Comparison of ENCODE assay signal across 16 mouse cellular contexts in genomic region chr17:43329761-43330183, GRCm38 (mm10). TPM values are rescaled to one million over a fixed set of nuclear protein-coding genes. Genes with fewer than 3 reads are reported as not detected.
DNase-seq lines count a peak whose midpoint lies in the region; ATAC-seq and TF ChIP-seq lines count a peak whose summit lies in the region.
"Had no signal": no experiment of that assay in that cellular context is flagged by ENCODE, and none has a peak within 500 bp of the region (broad histone marks: within the 10 kb centered on the region; RNA-seq: fewer than 3 reads in every experiment).

No protein-coding gene starts in this region.

- WGBS in intestine, postnatal 0 days: 71% methylated on average over 7 of the region's 7 CpGs

- H3K27ac ChIP-seq in intestine, postnatal 0 days (ENCODE audit: low read depth, low read length): no peak overlapping the region
- H3K27ac ChIP-seq: hindbrain, embryonic 14.5 days; limb, embryonic 13.5 days had no signal

- no peak for TF ChIP-seq CTCF in intestine, postnatal 0 days (IDR thresholded peaks at IDR 0.05; ENCODE audit: low read depth)

- no peak for ATAC-seq in intestine, postnatal 0 days

- no peaks in the 10 kb centered on the region for H3K9me3 ChIP-seq in intestine, postnatal 0 days (ENCODE audit: control insufficient read depth)
- H3K9me3 ChIP-seq: limb, embryonic 13.5 days had no signal

- H3K9ac ChIP-seq in intestine, postnatal 0 days (ENCODE audit: low read depth, low read length): no peak overlapping the region
- H3K9ac ChIP-seq: hindbrain, embryonic 14.5 days; limb, embryonic 13.5 days had no signal

- H3K4me2 ChIP-seq in intestine, postnatal 0 days (replicated peaks; ENCODE audit: low read depth): no peak overlapping the region
- H3K4me2 ChIP-seq: hindbrain, embryonic 14.5 days; limb, embryonic 13.5 days; midbrain, embryonic 11.5 days had no signal

- H3K36me3 ChIP-seq in intestine, postnatal 0 days (ENCODE audit: control insufficient read depth, insufficient read depth): no peaks in the 10 kb centered on the region
- H3K36me3 ChIP-seq: G1E; limb, embryonic 13.5 days had no signal

- H3K27me3 ChIP-seq in intestine, postnatal 0 days (replicated peaks; ENCODE audit: control insufficient read depth, insufficient read depth, low read length): no peaks in the 10 kb centered on the region
- H3K27me3 ChIP-seq: limb, embryonic 13.5 days had no signal

- no peaks in the 10 kb centered on the region for H3K4me1 ChIP-seq in intestine, postnatal 0 days (replicated peaks; ENCODE audit: control insufficient read depth, insufficient read depth, low read length)

- H3K4me3 ChIP-seq in intestine, postnatal 0 days (ENCODE audit: low read depth, low read length): no peak overlapping the region
- H3K4me3 ChIP-seq: limb, embryonic 13.5 days had no signal

- peak; percentile 9 for DNase-seq in adrenal gland, postnatal 10 days
- DNase-seq in adrenal gland, postnatal 14 days: no peak
- DNase-seq in testis, postnatal 14 days (ENCODE audit: low spot score): peak; percentile 9
- DNase-seq in testis, postnatal 10 days (ENCODE audit: low spot score): no peak
- DNase-seq in liver: peak; percentile 78
- peak; percentile 35 for DNase-seq in ovary, postnatal 36 days (ENCODE audit: low spot score)
- DNase-seq in right cerebral cortex, postnatal 36 days (ENCODE audit: low spot score in 2 of 2): no peak
- DNase-seq: cerebellum, postnatal 36 days; kidney, adult 9 months had no signal

RNA-seq across cellular contexts. Expression of gene Adgrf5, which starts 30.5 kb away (rescaled TPM):
- 100 to 1,000 TPM; 122 to 125 TPM for total RNA-seq in adrenal gland, postnatal 10 days (2021)
- total RNA-seq in adrenal gland, postnatal 14 days (2021): 151 and 182 TPM in 2 replicates
- polyA plus RNA-seq in intestine, postnatal 0 days (2015; fragmentation: Nextera tagmentation; extraction: Ambion mirVana): 3.7 and 4.2 TPM in 2 replicates
- total RNA-seq: granulocyte monocyte progenitor cell, adult 5-6 weeks had no signal
- polyA plus RNA-seq: G1E had no signal

RNA-seq across cellular contexts. Expression of gene Adgrf1, which starts 59.6 kb away (rescaled TPM):
- 1 to 10 TPM in 1 of 2 experiments, under 1 TPM in 1; 0.55 to 1.0 TPM for total RNA-seq in adrenal gland, postnatal 10 days (2021)
- 0.11 and 0.82 TPM in 2 replicates for total RNA-seq in adrenal gland, postnatal 14 days (2021)
- 0.38 and 0.55 TPM in 2 replicates for polyA plus RNA-seq in intestine, postnatal 0 days (2015; fragmentation: Nextera tagmentation; extraction: Ambion mirVana)
- total RNA-seq: granulocyte monocyte progenitor cell, adult 5-6 weeks; layer of hippocampus, postnatal 25 days had no signal
- polyA plus RNA-seq: G1E; hindbrain, embryonic 14.5 days; midbrain, embryonic 11.5 days had no signal

Comparison
In these comparisons a context has a peak if more than half of its experiments do, and no peak if none do; other contexts are left out.
1. DNase-seq: peak in adrenal gland, postnatal 10 days (single experiment), testis, postnatal 14 days (single experiment), liver (single experiment) and ovary, postnatal 36 days (single experiment); none in adrenal gland, postnatal 14 days (single experiment), testis, postnatal 10 days (single experiment) and right cerebral cortex, postnatal 36 days (0 of 2).